Mouse (Mus musculus) spleen, adult 2 months (tissue): Measurements from ENCODE around the gene Klri1.

ENCODE experiments used
- CTCF ChIP-seq: fragments of 200-500 bp; IDR thresholded peaks from 2 replicates; pipeline ENCODE4 v1.5.1; 2011; ENCODE audit warnings: mild to moderate bottlenecking, inconsistent platforms; ENCODE audit not compliant: insufficient read depth, insufficient read length, insufficient replicate concordance; ENCODE audit errors: extremely low read depth
- POLR2A ChIP-seq: fragments of 200-500 bp; IDR thresholded peaks from 2 replicates; pipeline ENCODE4 v1.6.1; 2011; ENCODE audit warnings: low read depth, low read length, inconsistent platforms

DNA sequence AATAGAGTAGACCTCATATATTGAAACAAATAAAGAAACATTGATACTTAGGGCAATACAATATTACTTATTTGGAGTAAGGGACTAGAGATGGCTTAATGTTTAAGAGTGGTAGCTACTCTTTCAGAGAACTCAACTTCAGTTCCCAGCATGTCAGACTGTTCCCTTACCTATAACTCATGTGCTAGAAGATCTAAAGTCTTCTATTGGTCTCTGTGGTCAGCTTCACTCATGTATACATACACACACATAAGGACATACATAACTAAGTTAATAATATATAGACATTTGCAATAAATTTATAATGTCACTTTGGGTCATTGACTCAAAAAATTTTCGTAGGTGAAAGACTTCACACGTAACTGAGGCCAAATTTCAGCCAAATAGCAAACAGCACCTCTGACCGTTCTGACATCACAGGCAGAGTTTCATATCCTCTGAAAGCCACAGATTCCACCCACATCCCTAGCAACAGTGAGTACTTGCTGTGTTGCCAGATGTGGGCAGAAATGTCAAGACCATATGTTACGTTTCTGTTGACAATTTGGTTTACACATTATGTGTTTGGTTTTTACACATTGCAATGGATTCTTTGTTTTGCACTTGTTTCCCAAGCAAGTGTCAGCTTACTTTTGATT, 30.2 kb upstream of the Klri1 start:
- no peak for TF ChIP-seq POLR2A
- no peak for TF ChIP-seq CTCF
